In genomic region chr11:85261192-85261591, GRCm38 (mm10) we compare ENCODE assay signal across 8 mouse cellular contexts. TPM values are rescaled to one million over a fixed set of nuclear protein-coding genes. Genes with fewer than 3 reads are reported as not detected.
A peak's percentile ranks its signal among the peaks of the same experiment; 100 is the strongest.
DNase-seq lines count a peak whose midpoint lies in the region; ATAC-seq and TF ChIP-seq lines count a peak whose summit lies in the region.

No protein-coding gene starts in this region.

- TF ChIP-seq CTCF in CH12.LX (conservative IDR thresholded peaks at IDR 0.05 in 1 of 2, IDR thresholded peaks at IDR 0.05 in 1 of 2; ENCODE audit: low read depth in 2 of 2, low read length in 2 of 2) = peak; percentile 86 to 94

- H3K4me1 ChIP-seq in CH12.LX (ENCODE audit: control insufficient read depth in 1 of 2, insufficient read depth in 2 of 2) = peaks cover 4 to 6% of the 10 kb centered on the region in 2 experiments; a peak in 2 of 4 replicates

- dilution Hi-C loops in CH12.LX (cut with MboI; ENCODE audit: extremely low pct_ligation_motif_present, extremely low pct_unique_long_range_greater_than_20kb, low sequenced_read_pairs) = no loop called here

- no peak for ATAC-seq in activated CD4-positive, CD25-positive, alpha-beta regulatory T cell, adult 4 months

- TF ChIP-seq RAD21 in CH12.LX (IDR thresholded peaks at IDR 0.05; ENCODE audit: low read depth, low read length) = peak; percentile 66

- H3K36me3 ChIP-seq in CH12.LX (replicated peaks in 1 of 2; ENCODE audit: control insufficient read depth in 1 of 2, insufficient read depth in 1 of 2, low read length in 1 of 2) = no peaks in the 10 kb centered on the region

- no peaks in the 10 kb centered on the region for H3K9me3 ChIP-seq in CH12.LX (replicated peaks; ENCODE audit: low read length)

- no peaks in the 10 kb centered on the region for H3K27me3 ChIP-seq in CH12.LX (replicated peaks)

- H3K9ac ChIP-seq in CH12.LX (ENCODE audit: insufficient read depth, low read depth) = no peak overlapping the region

- no peak for TF ChIP-seq POLR2A in CH12.LX (IDR thresholded peaks at IDR 0.05; ENCODE audit: low read depth, low read length)

- no peak for TF ChIP-seq EP300 in CH12.LX (IDR thresholded peaks at IDR 0.05; ENCODE audit: low read length)

- DNase-seq in 3T3-L1 (ENCODE audit: low read depth, low spot score) (peak; percentile 84), CH12.LX (ENCODE audit: extremely low read depth) (peak; percentile 81)
- peak; percentile 2 for DNase-seq in brain, embryonic 18.5 days (ENCODE audit: low read depth, low spot score)
- DNase-seq in frontal cortex, postnatal 10 days (ENCODE audit: low spot score in 2 of 2) = peak; percentile 10 to 35
- peak; percentile 78 for DNase-seq in layer of hippocampus, adult 11-12 months (ENCODE audit: low spot score)
- peak; percentile 81 for DNase-seq in lung, postnatal 10 days
- DNase-seq in skeletal muscle tissue, adult 2 months (ENCODE audit: low read depth, low spot score) = peak; percentile 31

- in situ Hi-C loops in CH12.LX (cut with MboI; ENCODE audit: low pct_ligation_motif_present, low pct_unique_long_range_greater_than_20kb, low sequenced_read_pairs) = no loop called here

- no peak overlapping the region for H3K4me2 ChIP-seq in CH12.LX (ENCODE audit: insufficient read depth, low read depth, poor library complexity, severe bottlenecking)

- H3K27ac ChIP-seq in CH12.LX (ENCODE audit: insufficient read depth, low read depth) = no peak overlapping the region

- no peak overlapping the region for H3K4me3 ChIP-seq in CH12.LX (replicated peaks in 1 of 3; ENCODE audit: low read depth in 2 of 3, low read length in 2 of 3, poor library complexity in 1 of 3)

- no peaks in the 10 kb centered on the region for H3K79me2 ChIP-seq in CH12.LX (replicated peaks; ENCODE audit: control insufficient read depth, extremely low read depth, insufficient read depth, poor library complexity, severe bottlenecking)

TF ChIP-seq in CH12.LX, 34 proteins besides CTCF, POLR2A, EP300 and RAD21:
- TF ChIP-seq NELFE (IDR thresholded peaks at IDR 0.05; ENCODE audit: low read depth, low read length) = peak; percentile 30; the same call in 1 of the 2 replicates
- no peak for TF ChIP-seq HCFC1 (IDR thresholded peaks at IDR 0.05; ENCODE audit: low read depth, low read length)
- peak; percentile 22; the same call in 1 of the 2 replicates for TF ChIP-seq ELF1 (IDR thresholded peaks at IDR 0.05; ENCODE audit: low read depth, low read length)
- TF ChIP-seq ZC3H11A (IDR thresholded peaks at IDR 0.05; ENCODE audit: low read depth, low read length) = peak; percentile 16; the same call in 1 of the 2 replicates
- 0 out of 2 replicates have a peak, but pooled peaks have one; percentile 9 for TF ChIP-seq IRF4 (IDR thresholded peaks at IDR 0.05; ENCODE audit: low read depth, low read length)
- no peak for TF ChIP-seq USF2 (conservative IDR thresholded peaks at IDR 0.05; ENCODE audit: low read depth, low read length)
- TF ChIP-seq NRF1 (IDR thresholded peaks at IDR 0.05; ENCODE audit: low read depth, low read length) = no peak
- 0 out of 2 replicates have a peak, but pooled peaks have one; percentile 19 for TF ChIP-seq MYC (IDR thresholded peaks at IDR 0.05; ENCODE audit: low read depth, low read length)
- TF ChIP-seq TCF12 (IDR thresholded peaks at IDR 0.05; ENCODE audit: low read depth, low read length) = 0 out of 2 replicates have a peak, but pooled peaks have one; percentile 24
- TF ChIP-seq SMC3 (IDR thresholded peaks at IDR 0.05; ENCODE audit: low read depth, low read length) = peak; percentile 93
- no peak for TF ChIP-seq MXI1 (IDR thresholded peaks at IDR 0.05; ENCODE audit: low read depth, low read length)
- no peak for TF ChIP-seq KAT2A (IDR thresholded peaks at IDR 0.05; ENCODE audit: insufficient replicate concordance, low read length)
TF ChIP-seq in CH12.LX: peak in this region for 7.

RNA-seq across cellular contexts. Expression of gene Appbp2, which starts 26.3 kb away (rescaled TPM):
- total RNA-seq in CH12.LX (2012; rRNA removed) = 31.1 and 36.7 TPM in 2 replicates
- total RNA-seq in CH12.LX (2014; rRNA removed) = 32.2 and 37.4 TPM in 2 replicates
- 34.8 and 36.6 TPM in 2 replicates for polyA plus RNA-seq in CH12.LX (2012; ENCODE audit: insufficient read length, low read depth)
- polyA plus RNA-seq in activated CD4-positive, CD25-positive, alpha-beta regulatory T cell, adult 4 months (2017; shearing (Covaris generic)) = 10 to 100 TPM; 13.4 to 17.3 TPM

RNA-seq across cellular contexts. Expression of gene Ppm1d, which starts 49.9 kb away (rescaled TPM):
- total RNA-seq in CH12.LX (2012; rRNA removed) = 19.0 and 20.9 TPM in 2 replicates
- 25.1 and 26.1 TPM in 2 replicates for total RNA-seq in CH12.LX (2014; rRNA removed)
- 24.8 and 26.4 TPM in 2 replicates for polyA plus RNA-seq in CH12.LX (2012; ENCODE audit: insufficient read length, low read depth)
- 1 to 10 TPM; 2.6 to 4.3 TPM for polyA plus RNA-seq in activated CD4-positive, CD25-positive, alpha-beta regulatory T cell, adult 4 months (2017; shearing (Covaris generic))

Comparison
In these comparisons a context has a peak if more than half of its experiments do, and no peak if none do; other contexts are left out.
1. DNase-seq: peak in every context shown above with its lines; median percentile 84 in 3T3-L1; 81 in CH12.LX; 81 in lung, postnatal 10 days; 78 in layer of hippocampus, adult 11-12 months; 31 in skeletal muscle tissue, adult 2 months; 22 in frontal cortex, postnatal 10 days; 2 in brain, embryonic 18.5 days.